In genomic region chr9:122885385-122885784, GRCm38 (mm10) we compare ENCODE assay signal across 9 mouse cellular contexts. TPM values are rescaled to one million over a fixed set of nuclear protein-coding genes. Genes with fewer than 3 reads are reported as not detected.
DNase-seq lines count a peak whose midpoint lies in the region; ATAC-seq and TF ChIP-seq lines count a peak whose summit lies in the region.
"Had no signal": no experiment of that assay in that cellular context is flagged by ENCODE, and none has a peak within 500 bp of the region (broad histone marks: within the 10 kb centered on the region; RNA-seq: fewer than 3 reads in every experiment).

TSS of gene Zkscan7 (plus strand) at chr9:122885685.

- no peak within 1 kb of the TSS; the same call in 1 of the 2 replicates for H3K4me2 ChIP-seq in embryonic facial prominence, embryonic 11.5 days (ENCODE audit: low read depth, low read length)
- H3K4me2 ChIP-seq in hindbrain, embryonic 14.5 days (replicated peaks) = peak within 1 kb of the TSS; percentile 94
- peak within 1 kb of the TSS; percentile 88 for H3K4me2 ChIP-seq in midbrain, embryonic 14.5 days (ENCODE audit: low read length)

- H3K27ac ChIP-seq in kidney, adult 2 months (ENCODE audit: insufficient read depth, low read depth, low read length) = no peak within 1 kb of the TSS
- no peak within 1 kb of the TSS for H3K27ac ChIP-seq in embryonic facial prominence, embryonic 11.5 days (replicated peaks; ENCODE audit: low read depth, low read length)
- peak within 1 kb of the TSS; percentile 15; the same call in 1 of the 2 replicates for H3K27ac ChIP-seq in hindbrain, embryonic 14.5 days
- H3K27ac ChIP-seq in midbrain, embryonic 14.5 days (replicated peaks; ENCODE audit: low read depth, low read length) = 0 out of 2 replicates have a peak within 1 kb of the TSS, but pooled peaks have one; percentile 33

- H3K9ac ChIP-seq in embryonic facial prominence, embryonic 11.5 days (replicated peaks; ENCODE audit: low read length) = no peak within 1 kb of the TSS
- H3K9ac ChIP-seq in hindbrain, embryonic 14.5 days = no peak within 1 kb of the TSS; the same call in 1 of the 2 replicates
- H3K9ac ChIP-seq in midbrain, embryonic 14.5 days (replicated peaks; ENCODE audit: low read length) = peak within 1 kb of the TSS; percentile 71; the same call in 1 of the 2 replicates

- H3K36me3 ChIP-seq in kidney, adult 2 months (ENCODE audit: control insufficient read depth, insufficient read depth, low read length) = no peaks in the 10 kb centered on the region
- no peaks in the 10 kb centered on the region for H3K36me3 ChIP-seq in embryonic facial prominence, embryonic 11.5 days (replicated peaks; ENCODE audit: control insufficient read depth, insufficient read depth, low read depth, low read length)
- peaks cover 14% of the 10 kb centered on the region; the same call in 1 of the 2 replicates for H3K36me3 ChIP-seq in hindbrain, embryonic 14.5 days (replicated peaks; ENCODE audit: control insufficient read depth, insufficient read depth)
- no peaks in the 10 kb centered on the region for H3K36me3 ChIP-seq in midbrain, embryonic 14.5 days (ENCODE audit: control insufficient read depth, insufficient read depth, low read length)

- peak within 1 kb of the TSS; percentile 66; the same call in 1 of the 2 replicates for H3K4me3 ChIP-seq in kidney, adult 2 months (ENCODE audit: insufficient read depth, low read depth, low read length)
- H3K4me3 ChIP-seq in embryonic facial prominence, embryonic 11.5 days (ENCODE audit: low read depth, low read length) = peak within 1 kb of the TSS; percentile 70; the same call in 1 of the 2 replicates
- peak within 1 kb of the TSS; percentile 74 for H3K4me3 ChIP-seq in hindbrain, embryonic 14.5 days (replicated peaks; ENCODE audit: low read length)
- H3K4me3 ChIP-seq in midbrain, embryonic 14.5 days (replicated peaks; ENCODE audit: low read depth, low read length) = peak within 1 kb of the TSS; percentile 74

- WGBS in kidney, adult 2 months = 98% methylated on average over 3 of the region's 3 CpGs
- WGBS in embryonic facial prominence, embryonic 11.5 days = 84% methylated on average over 3 of the region's 3 CpGs
- 94% methylated on average over 3 of the region's 3 CpGs for WGBS in hindbrain, embryonic 14.5 days
- WGBS in midbrain, embryonic 14.5 days = 89% methylated on average over 3 of the region's 3 CpGs

- no peak for TF ChIP-seq POLR2A in kidney, adult 2 months (IDR thresholded peaks at IDR 0.05; ENCODE audit: low read depth, low read length)

- H3K27me3 ChIP-seq in kidney, adult 2 months (replicated peaks; ENCODE audit: control insufficient read depth, insufficient read depth, low read length) = no peaks in the 10 kb centered on the region
- no peaks in the 10 kb centered on the region for H3K27me3 ChIP-seq in embryonic facial prominence, embryonic 11.5 days (ENCODE audit: control insufficient read depth, insufficient read depth, low read length)
- no peaks in the 10 kb centered on the region; the same call in 1 of the 2 replicates for H3K27me3 ChIP-seq in hindbrain, embryonic 14.5 days (ENCODE audit: control insufficient read depth, insufficient read depth, low read length)
- H3K27me3 ChIP-seq in midbrain, embryonic 14.5 days (ENCODE audit: control insufficient read depth, insufficient read depth, low read length) = no peaks in the 10 kb centered on the region

- H3K4me1 ChIP-seq in kidney, adult 2 months (ENCODE audit: control insufficient read depth, insufficient read depth, low read length) = peaks cover 3% of the 10 kb centered on the region; the same call in 1 of the 2 replicates
- H3K4me1 ChIP-seq in embryonic facial prominence, embryonic 11.5 days (ENCODE audit: control insufficient read depth, insufficient read depth, low read length) = no peaks in the 10 kb centered on the region
- peaks cover 8% of the 10 kb centered on the region for H3K4me1 ChIP-seq in hindbrain, embryonic 14.5 days (replicated peaks; ENCODE audit: control insufficient read depth, insufficient read depth, low read length)
- peaks cover 6% of the 10 kb centered on the region; the same call in 1 of the 2 replicates for H3K4me1 ChIP-seq in midbrain, embryonic 14.5 days (ENCODE audit: control insufficient read depth, insufficient read depth, low read length)

- DNase-seq in kidney, adult 2 months = no peak
- DNase-seq in kidney, postnatal 14 days = no peak
- DNase-seq in embryonic facial prominence, embryonic 11.5 days (ENCODE audit: low spot score) = no peak
- DNase-seq in hindbrain, embryonic 14.5 days (ENCODE audit: low spot score) = no peak
- no peak for DNase-seq in midbrain, embryonic 14.5 days
- DNase-seq in thymus, adult 18-20 months = no peak
- no peak for DNase-seq in natural killer cell, adult 2 months (ENCODE audit: low spot score in 2 of 2)
- no peak for DNase-seq in cerebellum, adult 11-12 months

- ATAC-seq in embryonic facial prominence, embryonic 11.5 days (replicated peaks; ENCODE audit: insufficient number of reproducible peaks, low FRiP score, low TSS enrichment, low read depth) = no peak
- no peak for ATAC-seq in hindbrain, embryonic 14.5 days (ENCODE audit: low FRiP score)
- no peak for ATAC-seq in midbrain, embryonic 14.5 days (ENCODE audit: low FRiP score, low TSS enrichment)
- ATAC-seq: Patski had no signal

- no peak for TF ChIP-seq CTCF in kidney, adult 2 months (conservative IDR thresholded peaks at IDR 0.05; ENCODE audit: insufficient read depth, insufficient read length, low read depth, low read length)

- no peaks in the 10 kb centered on the region for H3K9me3 ChIP-seq in embryonic facial prominence, embryonic 11.5 days (replicated peaks; ENCODE audit: control insufficient read depth, low read length)
- no peaks in the 10 kb centered on the region for H3K9me3 ChIP-seq in hindbrain, embryonic 14.5 days (ENCODE audit: control insufficient read depth, low read length)
- 0 out of 2 replicates have a peak, but pooled peaks cover 3% of the 10 kb centered on the region for H3K9me3 ChIP-seq in midbrain, embryonic 14.5 days (ENCODE audit: control insufficient read depth, low read length)

RNA-seq across cellular contexts. Expression of gene Zkscan7, which starts in this region (rescaled TPM):
- 5.2 and 6.5 TPM in 2 replicates for polyA plus RNA-seq in kidney, adult 2 months (2012; rRNA removed)
- 2.0 and 2.8 TPM in 2 replicates for polyA plus RNA-seq in embryonic facial prominence, embryonic 11.5 days (2014; fragmentation: Nextera tagmentation; extraction: Ambion mirVana)
- 1.9 and 2.2 TPM in 2 replicates for polyA plus RNA-seq in hindbrain, embryonic 14.5 days (2014; fragmentation: Nextera tagmentation; extraction: Ambion mirVana)
- 2.1 and 2.7 TPM in 2 replicates for polyA plus RNA-seq in midbrain, embryonic 14.5 days (2014; fragmentation: Nextera tagmentation; extraction: Ambion mirVana)

Comparison
In these comparisons a context has a peak if more than half of its experiments do, and no peak if none do; other contexts are left out.
1. H3K27ac ChIP-seq: peak in hindbrain, embryonic 14.5 days (single experiment) and midbrain, embryonic 14.5 days (single experiment); none in kidney, adult 2 months (single experiment) and embryonic facial prominence, embryonic 11.5 days (single experiment).
2. Peak in every context shown above with its lines, with median percentiles within 50 percentile points of each other: H3K4me3 ChIP-seq.